Mouse (Mus musculus): ENCODE measurements around the gene Cfap77.

Cfap77 gene

GRCm38 (mm10) chr2:28923912-28924311 lies 131.0 kb downstream of the Cfap77 start:
- DNase-seq = peak; percentile 89 to 95

GRCm38 (mm10) chr2:28919001-28919400 lies 135.9 kb downstream of the Cfap77 start:
- DNase-seq = no peak

DNA sequence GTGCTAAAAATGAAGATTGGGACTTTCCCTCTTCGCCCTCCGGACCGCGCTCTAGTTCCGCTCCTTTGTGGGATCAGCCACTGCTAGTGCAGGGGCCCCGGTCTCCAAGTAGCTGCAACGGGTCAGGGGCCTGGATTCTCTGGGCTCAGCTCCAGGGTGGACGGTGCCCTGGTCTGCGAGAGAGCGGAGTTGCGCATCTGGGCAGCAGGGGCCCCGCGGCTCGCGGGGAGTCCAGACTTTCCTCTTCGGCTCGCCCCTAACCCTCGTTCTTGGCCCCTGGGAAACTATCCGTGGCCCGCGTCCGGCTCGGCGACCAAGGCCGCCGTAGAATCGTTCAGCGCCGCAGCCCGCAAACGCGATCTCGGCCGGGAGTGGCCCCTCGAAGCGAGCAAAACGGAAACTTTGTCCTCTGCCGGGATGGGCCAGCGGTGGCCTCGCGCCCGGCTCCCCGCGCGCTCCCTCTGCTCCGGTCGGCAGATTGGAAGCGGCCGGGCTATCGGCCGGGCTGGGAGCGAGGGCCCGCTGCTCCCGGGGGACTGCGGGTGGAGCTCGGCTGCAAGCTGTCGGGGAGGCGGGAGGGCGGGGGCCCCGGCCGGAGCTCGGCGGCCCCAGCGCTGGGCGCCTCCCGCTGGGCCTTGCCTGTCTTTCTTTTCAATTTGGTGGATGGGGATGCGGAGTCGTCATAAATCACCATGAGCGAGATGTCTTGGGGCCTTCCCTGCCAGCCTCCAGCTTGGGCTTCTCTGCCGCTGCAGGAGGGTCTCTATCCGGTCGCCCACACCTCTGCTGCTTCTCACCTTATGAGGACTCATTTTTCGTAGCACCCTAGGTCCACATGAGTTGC lies 137.1 kb downstream of the Cfap77 start:
- DNase-seq = peak; percentile 59 to 64

DNA sequence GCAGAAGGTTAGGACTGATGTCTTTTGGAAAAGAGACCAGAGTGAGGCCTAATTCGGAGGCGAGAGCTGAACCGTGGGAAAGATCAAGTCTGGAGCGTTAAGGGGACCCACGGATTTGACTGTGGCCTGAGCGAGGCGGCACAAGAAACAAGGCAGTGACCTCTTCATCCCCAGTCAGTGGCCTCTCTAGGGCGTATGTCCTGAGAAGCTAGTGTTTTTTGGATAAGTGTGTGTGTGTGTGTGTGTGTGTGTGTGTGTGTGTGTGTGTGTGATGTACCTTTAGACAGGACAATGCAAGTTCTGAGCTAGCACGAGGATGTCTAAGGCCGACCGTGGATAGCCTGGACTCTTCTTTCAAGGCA lies 137.7 kb downstream of the Cfap77 start:
- DNase-seq = peak in 1 of 2 experiments; percentile 46

DNA sequence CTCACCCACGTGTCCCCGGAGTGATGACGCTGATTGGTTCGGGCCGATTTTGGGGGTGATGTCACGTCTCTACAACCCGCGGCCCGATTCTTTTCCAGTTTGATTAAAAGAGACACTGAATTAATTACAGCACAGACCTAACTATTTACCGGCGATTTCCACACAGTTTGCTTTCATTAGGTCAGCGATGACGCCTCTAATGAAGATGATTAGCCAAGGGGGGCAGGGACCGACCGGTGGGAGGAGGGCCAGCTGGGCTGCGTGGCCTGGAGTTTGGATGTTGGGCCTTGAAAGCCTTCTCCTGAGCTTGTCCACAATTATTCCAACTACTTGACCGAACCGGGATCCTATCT lies 138.4 kb downstream of the Cfap77 start, which contains the start of gene Barhl1:
Barhl1 (minus strand) TSS at position 156 of the 353 bp plus-strand sequence.
- DNase-seq = peak; percentile 78 to 80

DNA sequence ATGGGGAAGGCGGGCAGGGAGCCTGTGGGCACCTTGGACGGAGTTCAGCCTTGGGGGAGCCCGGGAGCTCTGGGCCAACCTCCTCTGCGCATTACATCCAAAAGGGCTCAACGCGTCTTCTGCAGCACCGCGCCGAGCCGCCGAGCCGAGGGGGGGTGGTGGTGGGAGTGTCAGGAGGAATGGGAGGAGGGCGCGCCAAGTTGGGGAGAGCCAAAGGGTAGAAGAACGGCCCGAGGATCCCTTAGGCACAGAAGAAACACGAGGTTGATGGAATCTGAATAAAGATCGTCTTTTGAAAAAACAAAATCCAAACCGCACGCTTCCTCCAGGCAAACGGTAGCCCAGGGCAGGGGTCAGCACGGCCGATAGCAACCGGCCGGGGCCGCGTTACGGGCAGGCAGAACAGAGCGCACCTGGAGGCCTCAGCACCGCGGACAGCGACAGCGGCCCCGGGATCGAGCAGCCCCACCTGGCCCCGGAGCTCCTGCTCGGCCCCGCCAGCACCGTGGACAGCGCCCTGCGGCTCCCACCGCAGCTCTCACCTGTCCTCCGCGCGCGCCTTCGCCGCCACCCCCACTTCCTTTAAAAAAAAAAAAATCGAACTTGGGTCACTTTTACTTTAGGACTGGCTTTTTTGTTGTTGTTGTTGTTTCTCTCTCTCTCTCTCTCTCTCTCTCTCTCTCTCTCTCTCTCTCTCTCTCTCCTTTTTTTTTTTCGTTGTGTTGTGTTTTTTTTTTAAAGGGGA lies 138.9 kb downstream of the Cfap77 start:
- peak; percentile 76 to 84 for DNase-seq

DNA sequence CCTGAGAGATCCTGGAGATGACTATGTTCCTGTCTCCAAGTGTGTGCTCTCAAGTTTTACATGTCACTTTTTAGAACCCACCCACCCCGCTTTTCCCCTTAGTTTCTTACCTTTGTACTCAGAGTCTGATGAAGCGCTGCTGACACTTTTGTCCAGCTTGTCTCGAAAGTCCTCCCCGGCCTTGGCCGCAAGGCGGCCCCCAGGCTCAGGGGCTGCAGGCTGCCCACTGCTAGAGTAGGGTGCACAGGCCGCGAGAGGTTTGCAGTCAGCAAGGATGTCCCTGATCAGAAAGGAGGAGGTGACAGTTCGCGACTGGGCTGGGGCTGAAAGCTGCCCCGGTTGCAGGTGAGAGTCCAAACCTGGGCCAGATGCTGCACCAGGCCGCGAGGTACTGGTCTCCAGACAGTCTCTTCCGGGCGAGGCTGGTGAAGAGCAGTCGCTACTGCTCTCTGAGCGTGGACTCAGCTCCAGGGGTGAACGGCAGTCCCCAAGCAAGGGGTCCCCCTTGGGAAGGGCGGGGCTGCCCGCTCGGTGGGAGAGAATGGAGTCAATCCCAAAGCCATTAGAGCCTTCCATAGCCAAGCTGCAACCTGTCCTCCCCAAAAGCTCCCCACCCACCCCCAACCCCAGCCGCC lies 139.6 kb downstream of the Cfap77 start:
- peak in 1 of 2 experiments; percentile 56 for DNase-seq

DNA sequence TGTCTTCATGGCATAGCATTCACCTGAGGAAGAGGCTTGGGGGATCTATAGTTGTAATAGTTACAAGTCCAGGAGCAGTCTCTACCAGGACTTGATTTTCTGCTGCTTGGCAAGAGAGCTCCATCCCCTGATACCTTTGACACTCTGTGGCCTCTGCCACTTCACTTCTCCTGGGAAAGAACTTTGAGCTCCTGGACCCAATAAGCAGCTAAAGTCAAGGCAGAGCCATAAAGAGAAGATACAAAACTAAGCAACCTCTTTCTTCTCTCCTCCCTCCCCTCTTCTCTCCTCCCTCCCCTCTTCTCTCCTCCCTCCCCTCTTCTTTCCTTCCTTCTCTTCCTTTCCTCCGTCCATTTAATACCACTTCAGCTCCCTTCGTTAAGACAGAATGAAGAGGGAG lies 140.7 kb downstream of the Cfap77 start:
- no peak for DNase-seq

GRCm38 (mm10) chr2:28912961-28913360 lies 141.9 kb downstream of the Cfap77 start:
- DNase-seq = peak in 1 of 2 experiments; percentile 37

DNA sequence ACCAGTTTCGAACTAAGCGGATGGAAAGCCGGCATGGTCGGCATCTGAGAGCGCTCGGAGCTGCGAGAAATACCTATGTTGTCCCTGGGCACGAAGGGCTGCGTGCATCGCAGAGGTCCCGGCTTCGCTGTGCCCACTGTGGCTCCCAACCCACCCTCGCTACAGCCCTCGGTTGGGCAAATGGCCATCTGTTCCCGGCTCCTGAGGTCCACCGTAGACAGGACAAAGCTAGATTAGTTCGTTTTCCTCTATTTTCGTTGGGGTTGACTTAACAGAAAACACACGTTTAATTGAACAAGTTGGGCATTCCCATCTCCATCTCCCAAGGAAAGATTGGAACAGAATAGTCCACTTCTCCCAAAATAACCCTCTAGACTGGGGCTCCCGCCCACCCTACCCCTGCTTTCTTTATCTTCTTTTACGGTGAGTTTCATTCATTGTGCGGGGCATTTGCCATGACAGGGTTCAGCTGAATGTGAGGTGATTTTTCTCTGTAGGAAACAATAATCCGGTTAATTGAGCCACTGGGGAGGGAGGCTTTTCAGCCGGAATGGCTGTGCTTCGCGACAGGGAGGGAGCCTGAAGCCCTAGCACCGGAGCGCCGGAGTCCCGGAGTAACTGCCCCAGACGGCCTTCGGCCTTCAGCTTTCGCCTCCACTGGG lies 142.7 kb downstream of the Cfap77 start:
- DNase-seq = peak; percentile 43 to 65

DNA sequence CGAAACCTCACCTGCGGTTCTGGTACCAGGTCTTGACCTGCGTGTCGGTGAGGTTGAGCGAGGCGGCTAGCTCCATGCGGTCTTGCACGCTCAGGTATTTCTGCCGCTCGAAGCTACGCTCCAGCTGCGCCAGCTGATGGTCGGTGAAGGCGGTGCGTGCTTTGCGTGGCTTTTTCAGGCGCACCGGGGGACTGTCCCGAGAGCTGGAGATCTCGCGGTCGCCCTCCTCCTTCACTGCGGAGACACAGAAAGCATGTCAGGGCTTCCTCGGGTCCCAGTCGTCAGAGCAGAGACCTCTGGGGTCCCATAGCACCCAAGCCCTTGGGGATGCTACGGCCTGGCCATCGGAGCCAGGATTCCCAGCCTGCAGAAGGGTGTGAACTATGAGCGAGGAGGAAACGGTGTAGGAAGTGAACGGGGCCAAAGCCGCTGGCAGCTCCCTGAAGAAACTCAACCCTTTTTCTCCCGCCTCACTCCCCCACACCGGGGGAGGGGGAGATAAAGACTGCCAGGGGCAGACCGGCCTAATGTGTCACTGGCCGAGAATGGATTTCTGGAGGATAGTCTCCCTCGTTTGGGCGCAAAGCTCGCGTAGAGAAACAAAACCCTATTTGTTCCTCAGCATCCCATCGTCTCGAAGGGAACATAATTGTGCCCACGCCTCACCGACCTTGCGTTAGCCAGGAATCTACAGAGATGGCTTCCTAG lies 143.4 kb downstream of the Cfap77 start:
- DNase-seq = peak; percentile 59 to 61

DNA sequence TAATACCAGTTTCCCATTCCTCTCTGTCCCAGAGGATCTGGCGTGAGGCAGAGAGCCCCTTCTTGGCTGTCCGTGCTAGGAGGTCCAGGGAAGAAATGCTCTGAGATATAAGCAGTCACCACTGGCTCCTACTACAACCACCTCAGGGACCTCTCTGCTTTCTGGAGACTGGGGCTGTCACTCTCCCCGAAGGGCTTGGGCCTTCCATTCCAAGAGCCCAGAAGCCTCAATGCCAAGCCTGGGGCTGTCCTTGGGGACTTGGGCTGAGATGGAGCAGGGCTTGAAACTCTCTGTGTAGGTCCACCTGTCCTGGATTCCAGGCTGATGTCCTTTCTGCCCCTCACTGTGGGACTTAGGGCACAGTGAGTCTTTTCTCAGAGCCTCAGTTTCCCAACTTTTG lies 144.0 kb downstream of the Cfap77 start:
- DNase-seq = peak in 1 of 2 experiments; percentile 36

- peak in 1 of 2 experiments; percentile 42 for DNase-seq
Observed at GRCm38 (mm10) chr2:28909818-28910710, 144.8 kb downstream of the Cfap77 start.

DNA sequence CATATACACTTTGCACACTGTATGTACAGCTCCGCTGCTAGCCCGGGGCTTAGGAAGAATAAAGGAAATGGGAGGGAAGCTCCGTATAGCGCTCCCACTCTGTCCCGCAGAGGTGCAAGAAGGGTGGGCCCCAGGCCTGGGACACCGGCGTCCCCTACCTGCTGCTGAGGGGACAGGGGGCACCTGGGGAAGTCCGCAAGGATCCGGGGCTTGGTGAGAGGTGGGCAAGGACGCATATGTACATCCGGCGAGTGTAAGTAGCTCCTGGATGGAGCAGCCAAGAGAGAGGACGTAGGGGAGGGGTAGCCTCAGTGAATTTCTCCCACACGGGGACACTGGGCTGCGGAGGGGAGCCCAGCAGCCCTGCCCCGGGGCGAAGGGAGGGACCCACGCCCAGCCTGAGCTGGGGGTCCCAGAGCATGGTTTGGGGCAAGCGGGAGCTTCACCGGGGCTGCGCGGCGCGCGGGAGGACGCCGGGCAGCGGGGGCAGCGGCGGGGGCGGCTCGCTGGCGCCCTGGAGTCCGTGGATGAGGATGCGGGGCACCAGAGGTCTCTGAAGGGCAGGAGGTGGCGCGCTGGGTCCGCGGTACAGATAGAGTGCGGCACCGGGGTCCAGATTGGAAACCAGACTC lies 145.6 kb downstream of the Cfap77 start:
- peak in 1 of 2 experiments; percentile 42 for DNase-seq

- peak; percentile 45 to 56 for DNase-seq
Observed at GRCm38 (mm10) chr2:28908389-28909153, 146.3 kb downstream of the Cfap77 start.

DNA sequence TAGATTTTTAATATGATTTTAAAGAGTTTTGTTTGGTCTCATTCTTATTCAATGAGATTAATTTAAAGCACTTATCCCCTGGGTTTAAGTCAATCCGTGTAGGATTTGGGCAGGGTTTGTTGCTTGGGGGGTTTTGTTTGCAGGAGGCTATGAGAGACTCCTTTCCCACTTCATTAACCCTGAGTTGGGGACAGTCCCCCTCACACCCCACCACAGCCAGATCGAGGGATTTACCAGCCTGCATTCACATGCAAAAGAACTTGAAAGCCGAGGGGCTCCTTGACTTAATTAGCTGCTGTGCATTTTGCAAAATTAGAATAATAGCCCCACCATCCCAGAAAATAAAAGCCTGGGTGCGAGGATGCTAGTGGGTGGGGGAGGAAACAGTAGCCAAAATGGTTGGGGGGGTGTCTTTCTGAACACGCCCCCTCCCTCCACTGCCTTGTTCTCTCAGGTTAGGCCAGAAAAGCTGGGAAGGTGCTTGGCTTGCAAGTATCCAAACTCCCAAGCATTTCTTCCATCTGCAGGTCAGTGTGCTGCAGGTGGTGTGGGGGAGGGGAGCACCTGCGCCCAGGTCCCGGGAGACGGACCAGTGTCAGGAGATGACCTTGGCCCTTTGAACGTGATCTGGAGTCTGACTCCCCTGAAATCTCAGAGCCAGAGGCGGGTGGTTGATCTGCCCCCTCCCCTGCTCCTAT lies 147.0 kb downstream of the Cfap77 start:
- peak; percentile 46 to 58 for DNase-seq

DNA sequence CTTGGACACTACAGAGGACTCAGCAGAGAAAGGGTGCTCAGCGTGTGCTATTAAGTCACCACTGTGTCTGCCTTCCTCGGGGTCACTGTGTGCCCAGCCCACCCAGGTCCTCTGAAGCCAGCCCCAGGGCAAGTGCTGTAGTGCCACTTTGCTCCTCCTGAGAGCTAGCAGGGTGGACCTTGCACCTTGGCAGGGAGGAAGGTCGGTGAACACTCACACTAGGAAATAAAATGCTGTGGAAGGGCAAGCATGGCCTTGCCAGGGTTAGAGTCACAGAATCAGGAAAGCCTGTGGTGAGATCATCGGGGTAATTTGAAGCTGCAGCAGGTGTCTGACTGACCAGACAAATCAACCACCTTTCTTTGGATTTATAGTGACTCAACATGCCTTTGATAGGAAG lies 149.3 kb downstream of the Cfap77 start:
- DNase-seq = no peak

- no peak for DNase-seq
Observed at GRCm38 (mm10) chr2:28904786-28905185, 150.1 kb downstream of the Cfap77 start.

DNA sequence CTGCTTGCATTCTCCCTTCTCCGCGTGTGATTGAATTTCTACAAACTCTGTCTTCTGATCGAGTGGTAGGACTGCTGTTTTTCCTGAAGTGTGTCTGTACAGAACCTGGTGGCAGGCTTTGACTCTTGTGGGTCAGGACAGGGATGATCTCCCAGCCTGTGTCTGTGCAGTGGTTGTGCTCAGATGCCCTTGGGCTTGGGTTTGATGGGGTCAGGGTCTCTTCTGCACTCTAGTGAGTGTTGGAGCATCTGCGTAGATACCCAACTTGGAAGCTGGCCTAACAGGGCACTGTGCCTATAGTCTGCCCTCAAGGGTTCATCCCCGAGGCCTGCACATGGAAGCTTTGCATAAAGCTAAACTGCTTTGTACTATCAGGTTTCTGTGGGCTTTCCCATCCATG lies 151.0 kb downstream of the Cfap77 start:
- DNase-seq = peak; percentile 43 to 65
